Mouse (Mus musculus) MN1 (cell line): Measurements from ENCODE around the gene Ajuba.
A peak's percentile ranks its signal among the peaks of the same experiment; 100 is the strongest.

Source experiments
- DNase-seq: peaks from one replicate; pipeline ENCODE4 v3.0.0-alpha.2; 2016; ENCODE audit warnings: low spot score

The Ajuba gene

DNA sequence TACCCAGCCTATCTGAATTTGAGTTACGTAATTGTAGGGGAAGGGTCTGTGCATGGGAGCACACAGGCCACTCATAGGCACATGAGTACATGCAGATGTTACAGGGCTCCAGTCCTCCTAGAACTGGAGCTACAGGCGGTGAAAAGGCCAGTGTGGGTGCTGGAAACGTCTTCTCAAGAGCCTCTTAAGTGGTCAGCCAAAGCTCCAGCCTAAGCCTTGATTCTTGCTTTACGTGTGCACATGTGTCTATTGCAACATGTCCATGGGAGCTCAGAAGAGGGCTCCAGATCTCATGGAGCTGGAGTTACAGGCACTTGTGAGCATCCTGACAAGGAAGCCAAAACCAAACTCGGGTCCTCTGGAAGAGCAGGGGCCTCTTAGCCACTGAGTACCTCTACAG is 32.7 kb downstream of the Ajuba start:
- no peak for DNase-seq

DNA sequence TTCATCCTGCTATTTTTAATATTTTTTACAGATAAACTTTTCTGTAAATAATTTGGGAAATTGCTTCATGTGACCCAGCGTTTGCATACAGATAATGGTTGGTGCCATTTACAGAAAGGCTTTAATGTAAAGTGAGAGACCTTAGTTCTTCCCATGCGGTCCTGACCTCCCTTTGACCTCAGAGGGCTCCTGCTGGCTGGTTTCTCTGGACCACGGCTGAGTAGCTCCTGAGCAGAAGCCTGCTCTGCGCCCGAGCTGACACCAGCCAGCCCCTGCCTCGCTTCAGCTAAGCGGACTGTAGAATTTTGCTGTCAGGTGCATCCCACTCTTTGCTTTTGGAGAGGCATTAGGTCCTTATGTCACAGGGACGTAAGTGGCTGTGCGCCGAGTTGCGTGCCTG is 36.6 kb downstream of the Ajuba start:
- DNase-seq: no peak

DNA sequence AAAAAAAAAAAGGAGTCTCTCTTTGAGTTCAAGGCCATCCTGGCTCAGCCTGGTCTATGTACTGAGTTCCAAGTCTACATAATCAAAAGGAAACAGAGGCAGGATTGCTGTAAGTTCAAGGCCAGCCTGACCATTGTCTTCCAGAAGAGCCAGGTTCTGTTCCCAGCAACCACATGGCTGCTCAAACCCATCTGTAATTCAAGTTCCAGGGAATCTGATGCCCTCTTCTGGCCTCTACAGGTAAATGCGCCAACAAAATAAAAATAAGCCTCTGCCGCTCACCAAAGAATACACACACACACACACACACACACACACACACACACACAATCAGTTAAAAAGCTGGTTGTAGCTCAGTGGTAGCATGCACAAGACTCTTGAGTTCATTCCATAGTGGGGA is 38.8 kb downstream of the Ajuba start:
- no peak for DNase-seq

DNA sequence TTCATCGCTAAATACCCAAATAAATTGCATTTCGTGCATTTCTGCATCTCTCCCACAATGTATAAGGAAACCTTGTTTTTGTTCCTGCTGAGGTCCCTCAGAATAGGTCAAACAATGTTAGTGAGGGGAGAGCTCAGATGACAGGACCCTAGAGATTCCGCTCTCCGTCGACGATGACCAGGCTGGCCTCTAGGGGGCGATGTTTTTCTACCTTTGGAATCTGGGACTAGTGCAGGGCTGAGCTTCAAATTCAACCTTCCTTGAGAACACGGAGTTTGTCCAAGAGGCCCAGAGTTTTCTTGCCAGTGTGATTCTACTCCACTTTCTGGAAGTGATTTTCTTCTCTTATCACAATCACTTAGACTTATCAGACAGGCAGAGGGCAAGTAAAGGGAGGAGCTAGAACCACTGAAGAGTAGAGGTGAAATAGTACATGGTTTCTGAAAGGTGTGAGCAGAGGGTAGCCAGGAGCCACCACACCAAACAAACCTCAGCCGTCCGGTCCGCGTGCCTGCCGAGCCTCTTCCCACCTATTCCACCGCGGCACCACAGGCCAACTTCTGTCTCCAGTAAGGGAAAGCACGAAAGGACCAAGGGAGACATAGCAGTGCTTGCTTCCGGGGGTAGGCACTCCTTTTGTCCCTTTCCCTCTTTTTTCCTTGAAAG is 48.8 kb downstream of the Ajuba start:
- peak; percentile 87 for DNase-seq

DNA sequence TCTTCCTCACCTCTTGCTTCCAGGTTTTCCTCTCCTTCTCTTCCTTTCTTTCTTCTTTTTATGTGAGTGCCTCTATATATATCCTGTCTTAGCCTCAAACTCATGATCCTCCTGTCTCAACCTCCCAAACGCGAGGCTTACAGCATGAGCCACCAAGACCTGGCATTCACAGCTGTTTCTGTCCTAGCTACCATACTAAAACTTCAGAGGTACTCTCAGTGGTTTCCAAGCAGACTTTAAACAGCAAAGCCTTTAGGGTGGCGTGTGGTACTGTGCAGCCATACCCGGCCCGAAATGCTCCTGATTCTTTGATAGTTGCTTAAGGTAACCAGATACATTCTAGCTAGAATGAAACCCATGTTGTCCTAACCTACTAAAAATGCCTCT is 49.4 kb downstream of the Ajuba start:
- DNase-seq: peak; percentile 40

DNA sequence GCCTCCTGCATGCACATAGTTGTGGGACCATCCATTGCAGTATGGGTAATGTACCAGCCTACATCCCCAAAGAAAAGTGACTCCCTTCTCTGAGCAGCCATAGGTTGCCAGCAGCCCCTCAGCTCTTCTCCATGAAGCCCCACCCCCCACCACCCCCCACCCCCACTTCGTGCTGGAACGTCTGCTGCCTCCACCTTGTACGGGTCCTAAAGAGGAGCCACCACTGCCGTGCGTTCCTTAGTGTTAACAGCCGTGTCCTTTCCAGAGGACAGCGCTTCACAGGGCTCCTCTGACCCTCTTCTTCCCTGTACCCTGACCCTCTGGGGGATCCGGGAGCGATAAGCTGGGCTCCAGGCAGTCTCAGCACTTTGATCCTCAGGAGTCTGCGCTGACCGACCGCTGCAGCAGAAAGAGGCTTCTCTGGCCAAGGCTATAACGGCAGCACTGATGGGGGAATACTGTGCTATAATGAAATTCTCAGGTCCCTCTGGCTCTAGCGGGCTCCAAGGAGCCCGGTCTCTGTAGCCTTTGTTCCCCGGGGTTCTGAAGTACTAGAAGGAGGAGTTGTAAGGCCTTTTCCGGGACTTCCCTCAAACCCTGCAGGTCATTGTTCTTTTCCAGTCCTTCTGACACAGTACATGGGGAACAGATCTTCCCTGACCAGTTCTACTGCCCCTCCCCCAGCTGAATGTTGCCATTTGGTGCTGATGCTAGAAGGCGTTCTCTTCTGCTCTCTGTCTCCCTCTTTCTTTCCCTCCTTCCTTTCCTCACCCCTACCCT is 49.9 kb downstream of the Ajuba start:
- DNase-seq: peak; percentile 65

DNA sequence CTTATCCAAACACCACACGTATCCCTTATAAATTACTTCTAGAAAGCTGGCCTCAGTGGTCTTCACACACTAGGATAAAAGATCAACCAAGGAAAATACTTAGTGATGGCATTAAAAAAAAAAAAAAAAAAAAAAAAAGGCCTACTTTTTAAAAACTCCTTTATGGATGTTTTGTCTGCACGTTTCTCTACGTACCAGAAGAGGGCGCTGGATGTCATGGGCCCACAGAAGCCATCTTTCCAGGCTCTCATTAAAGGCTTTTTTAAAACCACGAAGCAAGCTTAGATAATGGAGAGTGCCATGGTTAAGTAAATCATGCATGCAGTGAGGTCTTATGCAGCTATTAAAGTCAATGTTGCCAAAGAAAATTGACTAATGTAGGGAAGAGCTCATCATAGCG is 53.8 kb downstream of the Ajuba start:
- no peak for DNase-seq
